Mouse (Mus musculus): ENCODE measurements at regions not wholly inside any gene's neighbourhood (a gene's known extent, or its start where the extent isn't known, plus 50 kb on each side); places are given as distances from the start of the nearest gene placed in this dataset.

DNA sequence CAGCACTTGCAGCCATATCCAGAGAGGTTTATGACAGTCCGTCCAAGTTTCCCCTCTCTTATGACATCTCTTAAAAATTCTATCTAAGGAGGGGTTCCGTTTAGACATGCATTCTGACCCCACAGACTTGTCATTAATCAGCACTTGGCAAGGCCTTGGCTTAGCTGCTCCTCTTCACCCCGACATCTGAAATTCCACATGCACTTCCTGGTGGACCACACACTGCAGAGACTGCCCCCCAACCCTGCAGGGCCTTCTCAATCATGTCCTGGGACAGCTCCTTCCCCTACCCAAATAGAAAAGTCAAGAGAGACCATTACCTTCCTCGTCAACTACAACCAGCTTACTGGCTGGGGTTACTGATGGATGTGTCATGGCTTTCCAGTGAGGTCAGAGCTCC is 99.4 kb upstream of the Rxfp2 start:
- no peak for TF ChIP-seq POLR2A (IDR thresholded peaks at IDR 0.05; ENCODE audit: low read depth, low read length)
- no peaks in the 10 kb centered on the region for H3K27me3 ChIP-seq (ENCODE audit: control insufficient read depth, insufficient read depth, low read length)
- H3K4me3 ChIP-seq (ENCODE audit: extremely low read depth, insufficient read depth, insufficient read length): no peak overlapping the region
- no peak overlapping the region for H3K27ac ChIP-seq (ENCODE audit: insufficient read depth, low read length)
- H3K36me3 ChIP-seq (ENCODE audit: control insufficient read depth, insufficient read depth, low read length): no peaks in the 10 kb centered on the region
- H3K4me1 ChIP-seq (ENCODE audit: control insufficient read depth, insufficient read depth, insufficient read length): no peaks in the 10 kb centered on the region
- 75% methylated on average over 4 of the region's 4 CpGs for WGBS
- no peak for DNase-seq (ENCODE audit: low read depth in 1 of 2, low spot score in 2 of 2)

DNA sequence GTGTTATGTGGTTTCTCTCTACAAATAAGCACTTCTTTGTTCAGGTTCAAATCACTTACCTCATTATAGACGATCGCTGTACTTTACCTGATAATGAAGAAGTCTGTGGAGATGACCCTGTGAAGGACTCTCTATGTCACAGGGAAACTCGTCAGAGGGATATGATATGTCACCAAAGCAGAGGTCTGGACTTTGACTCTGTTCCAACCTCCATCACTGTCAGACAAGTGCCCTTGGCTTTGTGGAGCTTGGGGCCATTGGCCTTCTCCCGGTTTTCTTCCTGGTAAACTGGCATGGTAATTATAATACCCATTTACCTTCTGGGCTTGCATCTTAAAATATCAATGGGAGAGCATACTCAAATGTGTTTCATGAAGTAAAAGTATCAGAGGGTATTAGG is 98.1 kb upstream of the Rxfp2 start:
- Histone ChIP-seq H3K36me3 (ENCODE audit: control insufficient read depth, insufficient read depth, low read length) (no peaks in the 10 kb centered on the region), H3K4me3 (ENCODE audit: extremely low read depth, insufficient read depth, insufficient read length) (no peak overlapping the region), H3K27me3 (ENCODE audit: control insufficient read depth, insufficient read depth, low read length) (no peaks in the 10 kb centered on the region), H3K27ac (ENCODE audit: insufficient read depth, low read length) (no peak overlapping the region), H3K4me1 (ENCODE audit: control insufficient read depth, insufficient read depth, insufficient read length) (no peaks in the 10 kb centered on the region)
- WGBS: 87% methylated on average over 4 of the region's 4 CpGs
- DNase-seq (ENCODE audit: low read depth in 1 of 2, low spot score in 2 of 2): no peak
- TF ChIP-seq POLR2A (IDR thresholded peaks at IDR 0.05; ENCODE audit: low read depth, low read length) (no peak), CTCF (IDR thresholded peaks at IDR 0.05; ENCODE audit: extremely low read depth, insufficient read depth, insufficient read length, insufficient replicate concordance) (no peak)

DNA sequence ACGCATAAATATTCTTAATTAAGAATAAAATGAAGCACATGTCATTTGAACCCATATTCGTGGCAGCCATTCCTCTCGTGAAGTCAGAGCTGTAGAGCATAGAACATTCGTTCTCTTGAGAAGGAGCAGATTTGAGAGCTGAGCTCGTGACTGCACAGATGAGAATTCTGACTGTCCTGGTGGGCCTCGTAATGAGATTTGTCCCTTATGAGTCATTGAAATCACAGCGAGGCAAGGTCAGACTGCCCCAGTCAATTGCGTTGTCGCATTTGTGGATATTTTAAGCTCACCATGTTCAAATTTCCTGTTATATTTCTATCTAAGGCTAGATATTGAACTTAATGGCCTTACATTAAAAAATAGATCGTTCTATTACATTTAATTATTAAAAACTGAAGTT is 94.0 kb upstream of the Rxfp2 start:
- Histone ChIP-seq H3K27me3 (ENCODE audit: control insufficient read depth, insufficient read depth, low read length) (no peaks in the 10 kb centered on the region), H3K36me3 (ENCODE audit: control insufficient read depth, insufficient read depth, low read length) (no peaks in the 10 kb centered on the region), H3K27ac (ENCODE audit: insufficient read depth, low read length) (no peak overlapping the region), H3K4me3 (ENCODE audit: extremely low read depth, insufficient read depth, insufficient read length) (no peak overlapping the region), H3K4me1 (ENCODE audit: control insufficient read depth, insufficient read depth, insufficient read length) (no peaks in the 10 kb centered on the region)
- 88% methylated on average over 10 of the region's 10 CpGs for WGBS
- no peak for DNase-seq (ENCODE audit: low read depth in 1 of 2, low spot score in 2 of 2)
- no peak for TF ChIP-seq CTCF (IDR thresholded peaks at IDR 0.05; ENCODE audit: extremely low read depth, insufficient read depth, insufficient read length, insufficient replicate concordance)
- TF ChIP-seq POLR2A (IDR thresholded peaks at IDR 0.05; ENCODE audit: low read depth, low read length): no peak

DNA sequence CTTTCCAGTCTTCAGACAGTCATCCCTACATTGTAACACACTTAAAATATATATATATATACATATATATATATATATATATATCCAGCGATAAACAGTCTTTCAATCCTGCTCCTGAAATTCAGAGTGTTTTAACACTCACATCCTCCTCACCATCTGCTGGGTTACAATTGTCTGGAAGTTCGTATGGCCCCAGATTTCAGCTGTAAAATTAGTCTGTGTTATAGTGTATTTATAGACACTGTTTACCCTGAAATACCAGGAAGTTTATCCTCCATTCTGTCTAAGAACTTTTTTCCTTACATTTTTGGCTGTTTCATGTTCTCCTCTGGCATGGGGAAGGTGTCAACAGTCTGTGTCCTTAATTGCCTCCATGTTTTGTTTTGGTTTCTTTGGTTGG is 91.7 kb upstream of the Rxfp2 start:
- Histone ChIP-seq H3K36me3 (ENCODE audit: control insufficient read depth, insufficient read depth, low read length) (no peaks in the 10 kb centered on the region), H3K27me3 (ENCODE audit: control insufficient read depth, insufficient read depth, low read length) (no peaks in the 10 kb centered on the region), H3K4me3 (ENCODE audit: extremely low read depth, insufficient read depth, insufficient read length) (no peak overlapping the region), H3K27ac (ENCODE audit: insufficient read depth, low read length) (no peak overlapping the region), H3K4me1 (ENCODE audit: control insufficient read depth, insufficient read depth, insufficient read length) (no peaks in the 10 kb centered on the region)
- DNase-seq (ENCODE audit: low read depth in 1 of 2, low spot score in 2 of 2): no peak
- WGBS: 83% methylated on average over 2 of the region's 2 CpGs
- no peak for TF ChIP-seq CTCF (IDR thresholded peaks at IDR 0.05; ENCODE audit: extremely low read depth, insufficient read depth, insufficient read length, insufficient replicate concordance)
- no peak for TF ChIP-seq POLR2A (IDR thresholded peaks at IDR 0.05; ENCODE audit: low read depth, low read length)

DNA sequence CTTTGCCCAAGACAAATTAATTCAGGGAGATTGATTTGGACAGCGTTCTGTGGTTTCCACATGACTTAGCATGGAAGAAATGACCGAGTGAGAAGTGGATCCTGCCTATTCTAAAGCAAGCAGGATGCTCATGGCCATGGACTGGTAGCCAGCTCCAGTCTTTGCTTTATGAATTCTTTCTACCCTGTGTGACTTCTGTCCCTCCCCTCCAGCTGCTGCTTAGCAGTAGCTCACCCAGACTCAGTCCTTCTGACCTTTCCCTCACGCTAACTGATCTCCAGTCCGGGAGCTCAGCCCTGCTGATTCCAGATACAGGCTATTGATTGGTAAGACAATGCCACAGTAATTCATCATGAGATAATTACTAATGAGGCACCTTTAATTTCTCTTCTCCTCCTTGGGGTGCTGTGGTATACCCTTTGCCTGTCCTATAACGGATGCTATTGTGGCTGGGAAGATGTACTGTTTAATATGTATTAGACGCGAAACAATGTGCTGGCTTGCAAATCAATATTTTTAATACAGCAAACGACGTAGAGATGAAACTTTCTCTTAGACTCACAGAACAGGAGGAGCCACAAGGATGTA is 86.8 kb upstream of the Rxfp2 start:
- 79% methylated on average over 9 of the region's 9 CpGs for WGBS
- Histone ChIP-seq H3K4me1 (ENCODE audit: control insufficient read depth, insufficient read depth, insufficient read length) (no peaks in the 10 kb centered on the region), H3K27me3 (ENCODE audit: control insufficient read depth, insufficient read depth, low read length) (no peaks in the 10 kb centered on the region), H3K27ac (ENCODE audit: insufficient read depth, low read length) (no peak overlapping the region), H3K4me3 (ENCODE audit: extremely low read depth, insufficient read depth, insufficient read length) (no peak overlapping the region), H3K36me3 (ENCODE audit: control insufficient read depth, insufficient read depth, low read length) (no peaks in the 10 kb centered on the region)
- DNase-seq (ENCODE audit: low read depth in 1 of 2, low spot score in 2 of 2): no peak
- TF ChIP-seq CTCF (IDR thresholded peaks at IDR 0.05; ENCODE audit: extremely low read depth, insufficient read depth, insufficient read length, insufficient replicate concordance) (no peak), POLR2A (IDR thresholded peaks at IDR 0.05; ENCODE audit: low read depth, low read length) (no peak)

DNA sequence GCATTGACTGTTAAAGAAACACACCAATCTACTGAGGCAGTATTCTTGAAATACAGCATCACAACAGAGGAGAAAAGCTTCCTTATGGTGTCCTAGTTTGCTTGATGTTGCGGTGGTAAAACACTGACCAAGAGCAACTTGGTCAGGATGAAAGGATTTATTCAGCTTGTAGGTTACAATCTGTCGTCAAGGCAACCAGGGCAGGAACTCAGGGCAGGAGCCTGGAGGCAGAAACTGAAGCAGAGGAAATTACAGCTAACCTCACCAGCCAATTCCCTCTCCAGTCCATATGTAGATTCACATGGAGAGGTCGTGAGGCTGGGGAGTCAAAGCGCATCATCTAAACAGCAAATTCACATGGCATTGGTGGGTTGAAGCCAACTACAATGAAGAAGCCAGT is 86.3 kb upstream of the Rxfp2 start:
- H3K4me1 ChIP-seq (ENCODE audit: control insufficient read depth, insufficient read depth, insufficient read length): no peaks in the 10 kb centered on the region
- no peaks in the 10 kb centered on the region for H3K36me3 ChIP-seq (ENCODE audit: control insufficient read depth, insufficient read depth, low read length)
- DNase-seq (ENCODE audit: low read depth in 1 of 2, low spot score in 2 of 2): no peak
- WGBS: 60% methylated on average over 4 of the region's 4 CpGs
- H3K4me3 ChIP-seq (ENCODE audit: extremely low read depth, insufficient read depth, insufficient read length): no peak overlapping the region
- no peaks in the 10 kb centered on the region for H3K27me3 ChIP-seq (ENCODE audit: control insufficient read depth, insufficient read depth, low read length)
- H3K27ac ChIP-seq (ENCODE audit: insufficient read depth, low read length): no peak overlapping the region
- TF ChIP-seq POLR2A (IDR thresholded peaks at IDR 0.05; ENCODE audit: low read depth, low read length) (no peak), CTCF (IDR thresholded peaks at IDR 0.05; ENCODE audit: extremely low read depth, insufficient read depth, insufficient read length, insufficient replicate concordance) (no peak)

DNA sequence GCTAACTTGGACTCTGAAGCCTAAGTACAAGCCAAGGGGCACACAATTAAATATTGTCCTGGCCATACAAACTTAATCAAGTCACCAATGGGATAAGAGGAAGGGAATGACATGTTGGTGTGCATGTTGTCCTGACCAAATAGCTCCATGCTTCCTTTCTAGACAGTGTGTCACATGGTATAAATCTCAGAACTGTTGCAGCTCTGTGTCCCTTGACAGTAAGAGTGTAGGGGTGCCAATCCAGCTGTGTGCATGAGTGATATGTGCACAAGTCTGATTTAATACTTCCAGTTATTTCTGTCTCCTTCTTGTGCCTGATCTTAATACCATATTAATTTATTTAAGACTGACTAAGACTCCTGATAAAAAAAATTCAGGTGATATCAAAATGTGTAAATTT is 72.8 kb upstream of the Rxfp2 start:
- Histone ChIP-seq H3K4me3 (ENCODE audit: extremely low read depth, insufficient read depth, insufficient read length) (no peak overlapping the region), H3K36me3 (ENCODE audit: control insufficient read depth, insufficient read depth, low read length) (no peaks in the 10 kb centered on the region), H3K4me1 (ENCODE audit: control insufficient read depth, insufficient read depth, insufficient read length) (no peaks in the 10 kb centered on the region), H3K27me3 (ENCODE audit: control insufficient read depth, insufficient read depth, low read length) (no peaks in the 10 kb centered on the region), H3K27ac (ENCODE audit: insufficient read depth, low read length) (no peak overlapping the region)
- TF ChIP-seq POLR2A (IDR thresholded peaks at IDR 0.05; ENCODE audit: low read depth, low read length) (no peak), CTCF (IDR thresholded peaks at IDR 0.05; ENCODE audit: extremely low read depth, insufficient read depth, insufficient read length, insufficient replicate concordance) (no peak)
- DNase-seq (ENCODE audit: low read depth in 1 of 2, low spot score in 2 of 2): no peak
